Mouse (Mus musculus) neural tube, embryonic 11.5 days (tissue): Measurements from ENCODE around the gene Gm10964. TPM values are rescaled to one million over a fixed set of nuclear protein-coding genes. Genes with fewer than 3 reads are reported as not detected.

Source experiments
- ATAC-seq: fragments of 200-750 bp; cut with Nextera tagmentation; 2 replicates; pipeline ENCODE4 v1.8.0; 2017; ENCODE audit warnings: moderate number of reproducible peaks, mild to moderate bottlenecking, moderate TSS enrichment, moderate library complexity; ENCODE audit not compliant: insufficient read depth, low FRiP score, low TSS enrichment
- DNase-seq: peaks from one replicate; pipeline ENCODE4 v3.0.0-alpha.2; 2015; ENCODE audit warnings: low spot score
- H3K27ac ChIP-seq: fragments of 300-500 bp; sonication (generic); 2 replicates; pipeline ENCODE4 v1.5.1; 2014; ENCODE audit warnings: low read depth, mild to moderate bottlenecking, low read length
- H3K27me3 ChIP-seq: fragments of 300-500 bp; sonication (generic); 2 replicates; pipeline ENCODE4 v1.6.1; 2014; ENCODE audit warnings: mild to moderate bottlenecking, low read length, mixed read lengths; ENCODE audit not compliant: control insufficient read depth, insufficient read depth
- H3K36me3 ChIP-seq: fragments of 300-500 bp; sonication (generic); 2 replicates; pipeline ENCODE4 v1.6.1; 2014; ENCODE audit warnings: mild to moderate bottlenecking, low read length, moderate library complexity, mixed read lengths; ENCODE audit not compliant: control insufficient read depth, insufficient read depth
- H3K4me1 ChIP-seq: fragments of 300-500 bp; sonication (generic); 2 replicates; pipeline ENCODE4 v1.6.1; 2014; ENCODE audit warnings: low read length, mixed read lengths; ENCODE audit not compliant: control insufficient read depth, insufficient read depth
- H3K4me2 ChIP-seq: fragments of 300-500 bp; sonication (generic); 2 replicates; pipeline ENCODE4 v1.6.1; 2014; ENCODE audit warnings: low read depth, mild to moderate bottlenecking, moderate library complexity
- H3K4me3 ChIP-seq: fragments of 300-500 bp; sonication (generic); 2 replicates; pipeline ENCODE4 v1.5.1; 2014; ENCODE audit warnings: low read depth, low read length
- H3K9ac ChIP-seq: fragments of 300-500 bp; sonication (generic); 2 replicates; pipeline ENCODE4 v1.6.1; 2014; ENCODE audit warnings: mild to moderate bottlenecking, low read length
- H3K9me3 ChIP-seq: fragments of 300-500 bp; sonication (generic); 2 replicates; pipeline ENCODE4 v1.6.1; 2016; ENCODE audit warnings: low read length; ENCODE audit not compliant: control insufficient read depth
- WGBS: fragments of 180-500 bp; shearing (Covaris S2); extraction: QIAGEN DNeasy Blood & Tissue Kit; methylation state at CpG from one replicate; pipeline ENCODE4 v1.1.7; 2014; 5-methylcytosine and 5-hydroxymethylcytosine counted together
- polyA plus RNA-seq: library from polyadenylated mRNA; unstranded; fragments of >200 nt; fragmentation: Nextera tagmentation; extraction: Ambion mirVana; gene quantifications from 2 replicates; pipeline ENCODE4 v1.2.1, GENCODE M21; 2014

Gm10964 gene
- polyA plus RNA-seq, 1 experiment from 2014 or later: not detected

DNA sequence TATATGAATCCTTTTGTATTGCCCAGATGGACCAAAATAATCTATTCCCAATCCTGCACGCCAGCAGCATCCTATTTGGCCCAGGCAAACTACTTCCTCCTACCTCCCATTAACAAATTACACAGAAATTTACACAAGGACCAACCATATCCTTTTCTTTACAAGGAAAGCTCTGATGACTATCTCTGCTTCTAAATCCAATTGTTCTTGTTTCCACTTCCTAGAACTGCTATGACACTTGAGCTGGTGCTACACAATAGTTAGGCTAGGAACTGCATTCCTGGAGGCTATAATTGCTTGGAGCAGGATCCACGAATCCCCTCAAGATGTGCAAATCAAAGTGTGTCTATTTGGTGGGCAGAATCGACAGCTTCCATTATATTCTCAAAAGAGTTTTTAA is 27.6 kb downstream of the Gm10964 start:
- Histone ChIP-seq H3K4me1 (no peaks in the 10 kb centered on the region), H3K4me2 (no peak overlapping the region), H3K4me3 (no peak overlapping the region), H3K36me3 (0 out of 2 replicates have a peak, but pooled peaks cover 2% of the 10 kb centered on the region), H3K27me3 (no peaks in the 10 kb centered on the region), H3K9ac (no peak overlapping the region), H3K27ac (no peak overlapping the region), H3K9me3 (no peaks in the 10 kb centered on the region)
- DNase-seq (no peak), ATAC-seq (no peak)
- 80% methylated on average over 3 of the region's 3 CpGs for WGBS

DNA sequence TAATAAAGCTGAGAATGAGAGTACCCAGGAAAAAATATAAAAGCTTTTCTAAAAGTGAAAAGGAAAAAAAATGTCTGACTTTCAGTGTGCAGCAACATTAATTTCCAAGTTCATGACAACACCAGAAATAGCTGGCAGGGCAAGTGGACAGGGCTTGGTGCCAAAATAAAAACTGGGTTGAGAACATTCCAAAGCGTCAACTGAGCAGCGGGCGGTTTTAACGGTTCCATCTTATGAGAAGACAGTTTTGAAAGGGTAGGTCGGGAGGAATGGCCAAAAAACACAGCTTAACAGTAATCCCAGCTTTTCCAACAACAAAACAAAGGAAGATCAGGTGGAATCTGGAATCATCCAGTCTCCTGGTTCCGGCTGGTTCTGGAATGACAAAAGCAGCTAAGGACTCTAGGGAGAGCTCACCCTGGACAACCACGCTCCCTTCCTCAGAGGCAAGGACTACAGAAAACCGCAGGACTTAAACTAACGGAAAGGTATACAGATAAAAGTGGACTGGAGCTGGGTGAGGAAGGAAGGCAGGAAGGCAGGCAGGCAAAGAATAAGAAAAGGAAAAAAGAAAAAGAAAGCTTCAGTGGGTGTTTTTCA is 32.5 kb downstream of the Gm10964 start:
- Histone ChIP-seq H3K4me2 (no peak overlapping the region), H3K27ac (no peak overlapping the region), H3K4me3 (no peak overlapping the region), H3K4me1 (no peaks in the 10 kb centered on the region), H3K9me3 (no peaks in the 10 kb centered on the region), H3K36me3 (no peaks in the 10 kb centered on the region), H3K9ac (no peak overlapping the region), H3K27me3 (no peaks in the 10 kb centered on the region)
- no peak for DNase-seq
- no peak for ATAC-seq
- WGBS: 91% methylated on average over 9 of the region's 9 CpGs

DNA sequence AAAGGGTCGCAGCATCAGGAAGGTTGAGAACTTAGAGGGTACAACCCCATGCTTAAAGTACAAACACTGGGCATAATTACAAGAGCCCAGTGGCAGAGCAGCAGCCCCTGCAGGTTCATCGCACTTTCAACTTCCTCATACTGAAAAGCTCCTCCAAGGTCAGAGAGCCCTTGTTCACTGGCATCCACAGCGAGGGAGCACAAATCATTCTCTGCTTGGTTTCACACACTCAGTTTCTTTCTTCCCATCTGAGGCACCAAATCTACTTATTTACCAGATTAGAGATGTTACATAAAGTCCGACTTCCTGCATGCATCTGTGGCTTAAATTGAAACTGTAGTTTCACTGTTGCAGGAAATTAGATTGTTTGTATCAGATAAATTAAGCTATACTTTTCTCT is 33.7 kb downstream of the Gm10964 start:
- H3K4me3 ChIP-seq: no peak overlapping the region
- no peak overlapping the region for H3K27ac ChIP-seq
- no peak for DNase-seq
- H3K27me3 ChIP-seq: no peaks in the 10 kb centered on the region
- no peaks in the 10 kb centered on the region for H3K4me1 ChIP-seq
- no peak overlapping the region for H3K9ac ChIP-seq
- no peaks in the 10 kb centered on the region for H3K9me3 ChIP-seq
- peaks cover 3% of the 10 kb centered on the region; the same call in 1 of the 2 replicates for H3K36me3 ChIP-seq
- no peak for ATAC-seq
- no peak overlapping the region for H3K4me2 ChIP-seq
- WGBS: 90% methylated on average over 4 of the region's 4 CpGs

DNA sequence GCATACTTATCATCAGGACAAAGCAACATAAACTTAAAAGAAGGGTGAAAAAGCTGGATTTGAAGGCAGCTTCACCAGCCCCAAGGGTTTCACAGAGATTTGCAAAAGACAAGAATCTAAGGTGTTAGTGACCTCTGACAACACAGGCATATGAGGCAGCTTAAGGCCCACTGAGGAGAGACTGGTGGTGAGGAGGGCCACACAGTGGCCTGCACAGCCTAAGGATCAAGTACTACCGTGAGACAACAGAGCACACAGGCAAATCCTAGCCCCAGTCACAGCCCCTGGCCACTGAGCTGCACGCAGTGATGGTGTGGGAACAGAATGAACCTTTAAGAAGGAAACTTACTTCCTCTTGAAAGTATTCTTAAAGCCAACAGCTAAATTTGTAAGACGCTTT is 34.3 kb downstream of the Gm10964 start:
- 88% methylated on average over 3 of the region's 3 CpGs for WGBS
- H3K4me2 ChIP-seq: no peak overlapping the region
- H3K9ac ChIP-seq: no peak overlapping the region
- DNase-seq (no peak), ATAC-seq (no peak)
- no peaks in the 10 kb centered on the region for H3K4me1 ChIP-seq
- no peaks in the 10 kb centered on the region for H3K9me3 ChIP-seq
- H3K27ac ChIP-seq: no peak overlapping the region
- no peak overlapping the region for H3K4me3 ChIP-seq
- peaks cover 4% of the 10 kb centered on the region; the same call in 1 of the 2 replicates for H3K36me3 ChIP-seq
- no peaks in the 10 kb centered on the region for H3K27me3 ChIP-seq

DNA sequence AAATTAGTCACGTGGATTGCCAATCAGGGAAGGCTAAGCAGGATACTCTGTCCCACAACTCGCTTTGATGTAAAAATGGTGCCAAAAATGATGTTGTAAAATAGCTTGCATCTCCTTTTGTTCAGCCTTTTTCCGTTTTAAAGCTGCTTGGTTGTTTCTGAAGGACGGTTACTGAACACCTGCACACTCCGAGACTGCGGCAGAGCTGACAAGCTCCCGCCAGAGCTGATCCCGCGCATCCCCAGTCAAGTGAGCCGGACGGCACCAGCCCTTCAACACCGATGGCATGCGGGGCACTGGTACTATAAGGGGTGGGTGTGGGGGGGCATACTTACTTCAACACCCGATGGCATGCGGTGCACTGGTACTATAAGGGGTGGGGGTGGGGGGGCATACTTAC is 34.8 kb downstream of the Gm10964 start:
- Histone ChIP-seq H3K27me3 (no peaks in the 10 kb centered on the region), H3K4me2 (no peak overlapping the region), H3K36me3 (peaks cover 4% of the 10 kb centered on the region; the same call in 1 of the 2 replicates), H3K9me3 (no peaks in the 10 kb centered on the region), H3K4me1 (no peaks in the 10 kb centered on the region), H3K9ac (no peak overlapping the region), H3K27ac (no peak overlapping the region), H3K4me3 (no peak overlapping the region)
- DNase-seq: no peak
- no peak for ATAC-seq
- WGBS: 90% methylated on average over 15 of the region's 15 CpGs

DNA sequence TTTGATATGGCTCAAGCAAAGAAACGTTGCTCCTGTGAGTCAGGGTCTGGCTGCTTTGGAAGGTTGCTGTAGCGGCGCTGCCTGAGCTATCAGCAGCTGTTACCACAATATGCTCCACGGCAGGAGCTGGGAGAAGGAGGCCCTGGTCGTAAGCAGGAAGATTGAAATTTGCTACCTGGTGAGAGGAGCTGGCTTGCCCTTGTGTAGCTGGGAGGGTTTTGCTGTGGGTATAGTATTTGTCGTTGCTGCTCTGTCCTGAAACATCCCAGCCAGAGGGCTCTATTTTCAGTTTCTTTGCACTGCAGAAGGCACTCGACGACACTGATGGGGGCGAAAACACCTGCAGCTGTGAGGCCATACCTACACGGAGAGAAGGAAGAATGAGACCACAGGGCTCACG is 38.8 kb downstream of the Gm10964 start:
- H3K4me1 ChIP-seq: no peaks in the 10 kb centered on the region
- peaks cover 4% of the 10 kb centered on the region; the same call in 1 of the 2 replicates for H3K36me3 ChIP-seq
- no peaks in the 10 kb centered on the region for H3K27me3 ChIP-seq
- DNase-seq (no peak), ATAC-seq (no peak)
- H3K4me2 ChIP-seq: no peak overlapping the region
- H3K9ac ChIP-seq: no peak overlapping the region
- no peaks in the 10 kb centered on the region for H3K9me3 ChIP-seq
- H3K4me3 ChIP-seq: no peak overlapping the region
- 85% methylated on average over 11 of the region's 11 CpGs for WGBS
- H3K27ac ChIP-seq: no peak overlapping the region

DNA sequence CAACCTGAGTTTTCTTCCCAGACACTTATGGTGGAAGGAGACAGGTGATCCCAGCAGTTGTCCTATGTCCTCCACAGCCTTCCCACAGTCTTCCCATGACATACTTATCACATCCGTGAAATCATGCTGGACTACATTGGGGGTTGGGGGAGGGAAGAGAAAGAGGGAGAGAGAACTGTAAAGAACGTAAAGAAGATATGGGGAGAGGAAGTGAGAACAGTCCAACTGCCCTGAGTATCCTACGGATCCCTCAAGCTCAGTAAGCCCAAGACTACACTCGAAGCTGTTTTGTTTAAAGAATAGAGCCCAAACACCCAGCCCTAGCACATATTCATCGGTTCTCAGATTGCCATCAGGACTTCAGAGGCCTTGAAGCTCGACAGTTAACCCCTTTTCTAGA is 39.5 kb downstream of the Gm10964 start:
- H3K4me1 ChIP-seq: no peaks in the 10 kb centered on the region
- no peak overlapping the region for H3K27ac ChIP-seq
- no peaks in the 10 kb centered on the region for H3K27me3 ChIP-seq
- peaks cover 4% of the 10 kb centered on the region; the same call in 1 of the 2 replicates for H3K36me3 ChIP-seq
- H3K9ac ChIP-seq: no peak overlapping the region
- H3K9me3 ChIP-seq: no peaks in the 10 kb centered on the region
- H3K4me3 ChIP-seq: no peak overlapping the region
- 93% methylated on average over 6 of the region's 6 CpGs for WGBS
- ATAC-seq: no peak
- no peak overlapping the region for H3K4me2 ChIP-seq
- DNase-seq: no peak

DNA sequence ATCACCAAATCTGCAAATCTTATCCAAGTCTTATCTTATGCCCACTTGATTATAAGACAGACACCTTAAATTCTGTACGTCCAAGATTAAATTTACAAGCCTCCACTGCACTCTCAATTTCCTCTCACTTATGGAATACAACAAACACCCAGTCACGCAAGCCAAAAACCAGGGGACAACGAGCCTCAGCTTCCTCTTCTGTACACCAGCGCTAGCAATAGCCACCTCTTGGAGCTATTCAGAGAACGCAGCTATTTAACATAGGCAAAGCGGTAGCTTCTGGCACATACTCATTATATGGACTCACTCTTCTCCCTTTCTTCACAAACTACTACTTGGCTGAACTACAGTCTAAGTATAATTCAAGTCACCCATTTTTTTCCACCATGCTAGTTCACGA is 40.0 kb downstream of the Gm10964 start:
- ATAC-seq (no peak), DNase-seq (no peak)

DNA sequence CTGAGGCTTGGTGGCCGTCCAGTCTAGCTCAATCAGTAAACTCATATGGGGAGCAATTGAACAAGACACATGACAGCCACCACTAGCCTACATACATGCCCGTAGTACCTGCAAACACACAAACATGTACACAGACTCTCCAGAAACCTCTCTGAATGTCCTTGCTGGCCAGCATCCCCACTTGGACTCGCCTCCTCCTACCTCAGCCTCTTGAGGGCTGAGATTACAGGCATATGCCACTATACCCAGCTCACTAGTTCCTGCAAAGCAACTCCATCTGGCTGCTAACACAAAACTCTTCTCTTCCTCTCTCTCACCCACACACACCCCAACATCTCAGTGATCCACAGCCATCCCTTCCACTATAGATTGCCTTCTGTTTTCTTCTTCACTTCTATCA is 41.1 kb downstream of the Gm10964 start:
- H3K27me3 ChIP-seq: no peaks in the 10 kb centered on the region
- no peak overlapping the region for H3K27ac ChIP-seq
- H3K4me1 ChIP-seq: no peaks in the 10 kb centered on the region
- DNase-seq: no peak
- peaks cover 4% of the 10 kb centered on the region; the same call in 1 of the 2 replicates for H3K36me3 ChIP-seq
- no peaks in the 10 kb centered on the region for H3K9me3 ChIP-seq
- WGBS: 94% methylated on average over 3 of the region's 3 CpGs
- ATAC-seq: no peak
- H3K4me2 ChIP-seq: no peak overlapping the region
- no peak overlapping the region for H3K9ac ChIP-seq
- no peak overlapping the region for H3K4me3 ChIP-seq

More for the DNA sequence above, 40.0 kb downstream of the Gm10964 start:
- no peak overlapping the region for H3K4me3 ChIP-seq
- H3K4me1 ChIP-seq: no peaks in the 10 kb centered on the region
- no peak overlapping the region for H3K9ac ChIP-seq
- H3K36me3 ChIP-seq: peaks cover 4% of the 10 kb centered on the region; the same call in 1 of the 2 replicates
- H3K4me2 ChIP-seq: no peak overlapping the region
- no peaks in the 10 kb centered on the region for H3K27me3 ChIP-seq
- 93% methylated on average over 7 of the region's 7 CpGs for WGBS
- H3K9me3 ChIP-seq: no peaks in the 10 kb centered on the region
- no peak overlapping the region for H3K27ac ChIP-seq
